8 mouse cellular contexts compared by ENCODE assay signal in the genomic region with DNA sequence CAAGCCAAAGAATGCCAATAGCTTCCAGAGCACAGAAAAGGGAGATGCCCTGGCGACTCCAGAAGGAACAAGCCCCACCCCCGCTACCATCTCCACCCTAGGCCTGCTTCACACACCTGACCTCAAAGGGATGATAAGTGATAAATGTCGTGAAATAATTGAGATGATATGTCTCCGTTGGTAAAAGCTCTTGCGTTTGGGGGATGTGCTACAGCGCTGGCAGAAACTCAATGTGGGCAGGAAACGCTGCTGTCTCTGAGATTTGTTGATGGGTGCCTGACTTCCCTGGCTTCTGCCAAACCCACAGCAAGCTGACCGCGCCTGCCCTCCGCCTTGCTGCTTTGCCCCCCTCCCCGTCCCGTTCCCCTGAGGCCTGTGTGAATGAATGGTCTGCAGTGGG. TPM values are rescaled to one million over a fixed set of nuclear protein-coding genes. Genes with fewer than 3 reads are reported as not detected.
DNase-seq lines count a peak whose midpoint lies in the region; ATAC-seq and TF ChIP-seq lines count a peak whose summit lies in the region.

No protein-coding gene starts in this region.

- DNase-seq in heart, adult 11 months, result peak; percentile 97
- DNase-seq in G1E (ENCODE audit: low spot score), result no peak
- peak; percentile 56 to 70 for DNase-seq in heart, postnatal 10 days
- DNase-seq in lung, postnatal 0 days (ENCODE audit: low spot score), result peak; percentile 77
- DNase-seq in retina, embryonic 14.5 days (ENCODE audit: low spot score), result no peak
- DNase-seq in embryo, embryonic 10.5 days (ENCODE audit: low spot score), result no peak
- DNase-seq in cerebellum, adult 11-12 months, result no peak

- WGBS in heart, embryonic 11.5 days (ENCODE audit: insufficient replicate concordance), result 35% methylated on average over 12 of the region's 12 CpGs
- 37% methylated on average over 12 of the region's 12 CpGs for WGBS in lung, postnatal 0 days

- TF ChIP-seq EP300 in lung, postnatal 0 days (IDR thresholded peaks at IDR 0.05), result no peak

- H3K9ac ChIP-seq in heart, embryonic 11.5 days (ENCODE audit: low read depth, low read length), result no peak overlapping the region
- no peak overlapping the region for H3K9ac ChIP-seq in lung, postnatal 0 days (replicated peaks; ENCODE audit: low read depth)

- H3K27ac ChIP-seq in heart, embryonic 11.5 days (ENCODE audit: low read depth, low read length), result no peak overlapping the region
- 0 out of 2 replicates have a peak overlapping the region, but pooled peaks have one; percentile 38 for H3K27ac ChIP-seq in lung, postnatal 0 days (ENCODE audit: low read length)

- no peaks in the 10 kb centered on the region for H3K9me3 ChIP-seq in heart, embryonic 11.5 days (replicated peaks; ENCODE audit: control insufficient read depth, low read length)
- H3K9me3 ChIP-seq in G1E (replicated peaks), result no peaks in the 10 kb centered on the region
- no peaks in the 10 kb centered on the region for H3K9me3 ChIP-seq in lung, postnatal 0 days (ENCODE audit: low read length)

- no peak overlapping the region for H3K4me2 ChIP-seq in heart, embryonic 11.5 days
- H3K4me2 ChIP-seq in lung, postnatal 0 days (replicated peaks; ENCODE audit: low read depth, low read length), result peak overlapping the region; percentile 19

- no peak for ATAC-seq in heart, embryonic 11.5 days (replicated peaks; ENCODE audit: insufficient number of reproducible peaks, low FRiP score, low TSS enrichment)
- ATAC-seq in G1E (ENCODE audit: extremely low read depth, insufficient number of reproducible peaks, low FRiP score, poor library complexity, severe bottlenecking), result no peak
- ATAC-seq in lung, postnatal 0 days, result peak; percentile 35

- intact Hi-C loops in heart, postnatal 10 days (cut with DNase I), result no loop called here

- peaks cover 14% of the 10 kb centered on the region for H3K36me3 ChIP-seq in heart, embryonic 11.5 days (ENCODE audit: control insufficient read depth, insufficient read depth, low read length)
- H3K36me3 ChIP-seq in G1E (replicated peaks), result peaks cover 88% of the 10 kb centered on the region
- H3K36me3 ChIP-seq in lung, postnatal 0 days (ENCODE audit: insufficient read depth, low read length), result peaks cover 15% of the 10 kb centered on the region; the same call in 1 of the 2 replicates

- H3K4me3 ChIP-seq in heart, embryonic 11.5 days (ENCODE audit: low read depth, low read length), result no peak overlapping the region
- peak overlapping the region; percentile 11; the same call in 1 of the 2 replicates for H3K4me3 ChIP-seq in G1E (ENCODE audit: low read depth, low read length)
- no peak overlapping the region for H3K4me3 ChIP-seq in lung, postnatal 0 days (ENCODE audit: low read depth, low read length)

- TF ChIP-seq CTCF in G1E (IDR thresholded peaks at IDR 0.05; ENCODE audit: low read depth, low read length), result no peak
- no peak for TF ChIP-seq CTCF in lung, postnatal 0 days (IDR thresholded peaks at IDR 0.05)

- H3K27me3 ChIP-seq in heart, embryonic 11.5 days (ENCODE audit: control insufficient read depth, insufficient read depth, low read length), result no peaks in the 10 kb centered on the region
- H3K27me3 ChIP-seq in G1E (ENCODE audit: insufficient read depth, low read length), result no peaks in the 10 kb centered on the region
- H3K27me3 ChIP-seq in lung, postnatal 0 days (replicated peaks; ENCODE audit: insufficient read depth, low read length), result no peaks in the 10 kb centered on the region

- H3K4me1 ChIP-seq in heart, embryonic 11.5 days (ENCODE audit: control insufficient read depth, insufficient read depth, low read length), result peaks cover 48% of the 10 kb centered on the region
- H3K4me1 ChIP-seq in G1E (ENCODE audit: insufficient read depth, low read depth, low read length), result peaks cover 59% of the 10 kb centered on the region
- peaks cover 16% of the 10 kb centered on the region for H3K4me1 ChIP-seq in lung, postnatal 0 days (ENCODE audit: insufficient read depth, low read depth, low read length)

RNA-seq across cellular contexts. Expression of a gene that starts 6.8 kb away (rescaled TPM):
- 77.9 and 95.2 TPM in 2 replicates for polyA plus RNA-seq in heart, embryonic 11.5 days (2014; fragmentation: Nextera tagmentation; extraction: Ambion mirVana)
- total RNA-seq in G1E (2014; fragmentation: Nextera tagmentation) (30.8 and 38.9 TPM in 2 replicates), G1E (2017) (17.3 and 20.8 TPM in 2 replicates)
- polyA plus RNA-seq in G1E (2012), result 20.0 and 25.3 TPM in 2 replicates
- total RNA-seq in heart, postnatal 10 days (2021), result 100 to 1,000 TPM; 116 to 132 TPM
- 64.4 and 78.1 TPM in 2 replicates for polyA plus RNA-seq in lung, postnatal 0 days (2015; fragmentation: Nextera tagmentation; extraction: Ambion mirVana)

RNA-seq across cellular contexts. Expression of a gene that starts 44.0 kb away (rescaled TPM):
- 60.5 and 68.8 TPM in 2 replicates for polyA plus RNA-seq in heart, embryonic 11.5 days (2014; fragmentation: Nextera tagmentation; extraction: Ambion mirVana)
- 18.8 and 25.1 TPM in 2 replicates for total RNA-seq in G1E (2014; fragmentation: Nextera tagmentation)
- 17.9 and 19.7 TPM in 2 replicates for total RNA-seq in G1E (2017)
- polyA plus RNA-seq in G1E (2012), result 1.4 and 1.8 TPM in 2 replicates
- total RNA-seq in heart, postnatal 10 days (2021), result 10 to 100 TPM; 46.9 to 55.3 TPM
- 160 and 169 TPM in 2 replicates for polyA plus RNA-seq in lung, postnatal 0 days (2015; fragmentation: Nextera tagmentation; extraction: Ambion mirVana)

Comparison
In these comparisons a context has a peak if more than half of its experiments do, and no peak if none do; other contexts are left out.
1. DNase-seq: peak in heart, adult 11 months (single experiment), heart, postnatal 10 days (2 of 2) and lung, postnatal 0 days (single experiment); none in G1E (single experiment), retina, embryonic 14.5 days (single experiment), embryo, embryonic 10.5 days (single experiment) and cerebellum, adult 11-12 months (single experiment).
2. RNA of a gene that starts 44.0 kb away (polyA plus RNA-seq): 160 to 169 TPM in lung, postnatal 0 days and 60.5 to 68.8 TPM in heart, embryonic 11.5 days; 1.4 to 1.8 TPM in G1E; every median in the first group is over 10 times any median in the second.